Mouse (Mus musculus) lung, adult 2 months (tissue): ENCODE data around the gene Gm10392. TPM values are rescaled to one million over a fixed set of nuclear protein-coding genes. Genes with fewer than 3 reads are reported as not detected.

ENCODE experiments used
- DNase-seq: peaks from one replicate; pipeline ENCODE4 v3.0.0; 2022
- H3K4me1 ChIP-seq: fragments of 200-500 bp; 2 replicates; pipeline ENCODE4 v1.6.1; 2011; ENCODE audit warnings: low read length; ENCODE audit not compliant: control insufficient read depth, insufficient read depth
- H3K4me3 ChIP-seq: fragments of 200-500 bp; replicated peaks from 2 replicates; pipeline ENCODE3; 2011; ENCODE audit warnings: low read depth, mild to moderate bottlenecking, control low read depth, low read length; ENCODE audit errors: extremely low read depth
- CTCF ChIP-seq: fragments of 200-500 bp; IDR thresholded peaks from 2 replicates; pipeline ENCODE4 v1.5.1; 2011; ENCODE audit warnings: mild to moderate bottlenecking, low read length, control low read depth; ENCODE audit not compliant: insufficient read depth
- POLR2A ChIP-seq: fragments of 200-500 bp; IDR thresholded peaks from 2 replicates; pipeline ENCODE4 v1.6.1; 2011; ENCODE audit warnings: low read depth, mild to moderate bottlenecking, control low read depth, low read length, borderline replicate concordance; ENCODE audit errors: extremely low read depth
- WGBS: fragments of 180-500 bp; shearing (Covaris S2); methylation state at CpG from one replicate; pipeline ENCODE4 v1.1.7; 2018; 5-methylcytosine and 5-hydroxymethylcytosine counted together
- polyA plus RNA-seq: library from polyadenylated mRNA; depleted of rRNA; stranded (reverse); fragments of >200 nt; gene quantifications from 2 replicates; pipeline ENCODE4 v1.2.3, GENCODE M21; 2012

Gene Gm10392
- polyA plus RNA-seq, 1 experiment, result 0.08 TPM

- DNase-seq, result peak; percentile 80
- WGBS, result 23% methylated on average over 49 of the region's 49 CpGs
- TF ChIP-seq POLR2A (no peak), CTCF (peak; percentile 40)
- Histone ChIP-seq H3K4me3 (peak overlapping the region; percentile 64), H3K4me1 (peaks cover 17% of the 10 kb centered on the region)
These were observed 10.7 kb downstream of the Gm10392 start for GRCm38 (mm10) chr11:77508068-77509021.

- H3K4me1 ChIP-seq, result peaks cover 23% of the 10 kb centered on the region
- H3K4me3 ChIP-seq, result no peak overlapping the region
- 65% methylated on average over 4 of the region's 4 CpGs for WGBS
- TF ChIP-seq POLR2A (no peak), CTCF (no peak)
- no peak for DNase-seq
These were observed 11.6 kb downstream of the Gm10392 start for GRCm38 (mm10) chr11:77507426-77507825.

GRCm38 (mm10) chr11:77506941-77507340, 12.1 kb downstream of the Gm10392 start:
- no peak overlapping the region for H3K4me3 ChIP-seq
- no peak for TF ChIP-seq CTCF
- peaks cover 21% of the 10 kb centered on the region for H3K4me1 ChIP-seq
- peak; percentile 3 for DNase-seq
- WGBS, result 82% methylated on average over 6 of the region's 6 CpGs

- TF ChIP-seq POLR2A, result no peak
- no peak for TF ChIP-seq CTCF
- Histone ChIP-seq H3K4me3 (no peak overlapping the region), H3K4me1 (peaks cover 21% of the 10 kb centered on the region)
- 80% methylated on average over 14 of the region's 14 CpGs for WGBS
- DNase-seq, result peak; percentile 8
These were observed 12.7 kb downstream of the Gm10392 start for GRCm38 (mm10) chr11:77506273-77506672.

GRCm38 (mm10) chr11:77505291-77505980, 13.6 kb downstream of the Gm10392 start:
- Histone ChIP-seq H3K4me3 (no peak overlapping the region), H3K4me1 (peaks cover 21% of the 10 kb centered on the region)
- DNase-seq, result peak; percentile 2
- TF ChIP-seq POLR2A (no peak), CTCF (no peak)
- whole genome bisulfite sequencing, result 81% methylated on average over 22 of the region's 22 CpGs

- Histone ChIP-seq H3K4me1 (peaks cover 21% of the 10 kb centered on the region), H3K4me3 (no peak overlapping the region)
- TF ChIP-seq CTCF, result no peak
- no peak for TF ChIP-seq POLR2A
- WGBS, result 91% methylated on average over 19 of the region's 19 CpGs
- DNase-seq, result no peak
These were observed 14.6 kb downstream of the Gm10392 start for GRCm38 (mm10) chr11:77504377-77504776.

GRCm38 (mm10) chr11:77503511-77503910, 15.5 kb downstream of the Gm10392 start:
- peaks cover 22% of the 10 kb centered on the region for H3K4me1 ChIP-seq
- no peak overlapping the region for H3K4me3 ChIP-seq
- DNase-seq, result no peak
- TF ChIP-seq CTCF (no peak), POLR2A (no peak)
- 60% methylated on average over 3 of the region's 3 CpGs for WGBS

GRCm38 (mm10) chr11:77502481-77502880, 16.5 kb downstream of the Gm10392 start:
- no peak for TF ChIP-seq POLR2A
- TF ChIP-seq CTCF, result no peak
- DNase-seq, result no peak
- peaks cover 26% of the 10 kb centered on the region for H3K4me1 ChIP-seq
- H3K4me3 ChIP-seq, result no peak overlapping the region
- 69% methylated on average over 6 of the region's 6 CpGs for WGBS

GRCm38 (mm10) chr11:77501971-77502370, 17.0 kb downstream of the Gm10392 start:
- peaks cover 30% of the 10 kb centered on the region for H3K4me1 ChIP-seq
- TF ChIP-seq CTCF, result no peak
- TF ChIP-seq POLR2A, result no peak
- 94% methylated on average over 4 of the region's 4 CpGs for WGBS
- no peak for DNase-seq
- no peak overlapping the region for H3K4me3 ChIP-seq
